Mouse (Mus musculus): ENCODE data around the gene Zkscan3. TPM values are rescaled to one million over a fixed set of nuclear protein-coding genes. Genes with fewer than 3 reads are reported as not detected.
A peak's percentile ranks its signal among the peaks of the same experiment; 100 is the strongest.

Gene Zkscan3
- 37.7 and 38.6 TPM in 2 replicates for total RNA-seq (2017)

GRCm38 (mm10) chr13:21402287-21402846 is at the start of gene Zkscan3:
Gene Zkscan3, minus strand, starts transcription at chr13:21402755.
- ATAC-seq (replicated peaks; ENCODE audit: low read depth, poor library complexity, severe bottlenecking) = peak; percentile 98

- no peak for ATAC-seq (replicated peaks; ENCODE audit: low read depth, poor library complexity, severe bottlenecking)
Measured at GRCm38 (mm10) chr13:21447856-21448614, 45.5 kb upstream of the Zkscan3 start.

- no peak for ATAC-seq (replicated peaks; ENCODE audit: low read depth, poor library complexity, severe bottlenecking)
Measured at GRCm38 (mm10) chr13:21446796-21447195, 44.2 kb upstream of the Zkscan3 start.

- ATAC-seq (replicated peaks; ENCODE audit: low read depth, poor library complexity, severe bottlenecking) = no peak
Measured at GRCm38 (mm10) chr13:21441207-21441572, 38.6 kb upstream of the Zkscan3 start.

- peak; percentile 95 for ATAC-seq (replicated peaks; ENCODE audit: low read depth, poor library complexity, severe bottlenecking)
Measured at GRCm38 (mm10) chr13:21440503-21441206, 38.1 kb upstream of the Zkscan3 start, which contains the start of gene Pgbd1. Gene Pgbd1, minus strand, starts transcription at chr13:21441058.

GRCm38 (mm10) chr13:21435476-21435875 is 32.9 kb upstream of the Zkscan3 start:
- no peak for ATAC-seq (replicated peaks; ENCODE audit: low read depth, poor library complexity, severe bottlenecking)

GRCm38 (mm10) chr13:21427631-21428030 is 25.1 kb upstream of the Zkscan3 start:
- no peak for ATAC-seq (replicated peaks; ENCODE audit: low read depth, poor library complexity, severe bottlenecking)

GRCm38 (mm10) chr13:21423301-21423700 is 20.7 kb upstream of the Zkscan3 start:
- ATAC-seq (replicated peaks; ENCODE audit: low read depth, poor library complexity, severe bottlenecking) = no peak

GRCm38 (mm10) chr13:21418865-21419264 is 16.3 kb upstream of the Zkscan3 start:
- no peak for ATAC-seq (replicated peaks; ENCODE audit: low read depth, poor library complexity, severe bottlenecking)

GRCm38 (mm10) chr13:21417298-21418010 is 14.9 kb upstream of the Zkscan3 start:
- ATAC-seq (replicated peaks; ENCODE audit: low read depth, poor library complexity, severe bottlenecking) = no peak

GRCm38 (mm10) chr13:21415750-21416149 is 13.2 kb upstream of the Zkscan3 start:
- ATAC-seq (replicated peaks; ENCODE audit: low read depth, poor library complexity, severe bottlenecking) = no peak

- ATAC-seq (replicated peaks; ENCODE audit: low read depth, poor library complexity, severe bottlenecking) = no peak
Measured at GRCm38 (mm10) chr13:21415266-21415665, 12.7 kb upstream of the Zkscan3 start.

GRCm38 (mm10) chr13:21414231-21415212 is 12.0 kb upstream of the Zkscan3 start:
- no peak for ATAC-seq (replicated peaks; ENCODE audit: low read depth, poor library complexity, severe bottlenecking)

- no peak for ATAC-seq (replicated peaks; ENCODE audit: low read depth, poor library complexity, severe bottlenecking)
Measured at GRCm38 (mm10) chr13:21408805-21409459, 6.4 kb upstream of the Zkscan3 start.

- ATAC-seq (replicated peaks; ENCODE audit: low read depth, poor library complexity, severe bottlenecking) = peak; percentile 92
Measured at GRCm38 (mm10) chr13:21407969-21408804, 5.6 kb upstream of the Zkscan3 start.

GRCm38 (mm10) chr13:21407341-21407740 is 4.8 kb upstream of the Zkscan3 start:
- no peak for ATAC-seq (replicated peaks; ENCODE audit: low read depth, poor library complexity, severe bottlenecking)

- ATAC-seq (replicated peaks; ENCODE audit: low read depth, poor library complexity, severe bottlenecking) = peak; percentile 36
Measured at GRCm38 (mm10) chr13:21402848-21403247, 293 bp upstream of the Zkscan3 start.

Data from common myeloid progenitor, adult 5-6 weeks (primary cell).